Mouse (Mus musculus) hindbrain, embryonic 11.5 days (tissue): ENCODE data around the gene Ugt1a9. TPM values are rescaled to one million over a fixed set of nuclear protein-coding genes. Genes with fewer than 3 reads are reported as not detected.
"Not testable (repeated sequence)": the region's sequence is repeated elsewhere in the genome, so short reads cannot be mapped to it uniquely, and the experiment has no call there.

Source experiments
- ATAC-seq: fragments of 200-750 bp; cut with Nextera tagmentation; 2 replicates; pipeline ENCODE4 v1.8.0; 2017; ENCODE audit warnings: mild to moderate bottlenecking, moderate TSS enrichment, moderate library complexity; ENCODE audit not compliant: low FRiP score
- DNase-seq: peaks from one replicate; pipeline ENCODE4 v3.0.0-alpha.2; 2015; ENCODE audit warnings: low spot score
- H3K27ac ChIP-seq: fragments of 300-500 bp; sonication (generic); 2 replicates; pipeline ENCODE4 v1.5.1; 2014; ENCODE audit warnings: mild to moderate bottlenecking, low read depth, low read length
- H3K27me3 ChIP-seq: fragments of 300-500 bp; sonication (generic); 2 replicates; pipeline ENCODE4 v1.6.1; 2014; ENCODE audit warnings: mild to moderate bottlenecking, low read length, moderate library complexity, mixed read lengths; ENCODE audit not compliant: control insufficient read depth, insufficient read depth
- H3K36me3 ChIP-seq: fragments of 300-500 bp; sonication (generic); 2 replicates; pipeline ENCODE4 v1.6.1; 2014; ENCODE audit warnings: mild to moderate bottlenecking, low read length, moderate library complexity, mixed read lengths; ENCODE audit not compliant: control insufficient read depth, insufficient read depth
- H3K4me1 ChIP-seq: fragments of 300-500 bp; sonication (generic); replicated peaks from 2 replicates; pipeline ENCODE4 v1.6.1; 2014; ENCODE audit warnings: low read length, mixed read lengths; ENCODE audit not compliant: control insufficient read depth, insufficient read depth
- H3K4me2 ChIP-seq: fragments of 300-500 bp; sonication (generic); replicated peaks from 2 replicates; pipeline ENCODE4 v1.6.1; 2014; ENCODE audit warnings: mild to moderate bottlenecking, low read depth, low read length
- H3K4me3 ChIP-seq: fragments of 300-500 bp; sonication (generic); 2 replicates; pipeline ENCODE4 v1.5.1; 2014; ENCODE audit warnings: low read depth, low read length
- H3K9ac ChIP-seq: fragments of 300-500 bp; sonication (generic); 2 replicates; pipeline ENCODE4 v1.6.1; 2014; ENCODE audit warnings: low read depth, low read length
- H3K9me3 ChIP-seq: fragments of 300-500 bp; sonication (generic); 2 replicates; pipeline ENCODE4 v1.6.1; 2016; ENCODE audit warnings: low read length; ENCODE audit not compliant: control insufficient read depth
- WGBS: fragments of 180-500 bp; shearing (Covaris S2); extraction: QIAGEN DNeasy Blood & Tissue Kit; methylation state at CpG from one replicate; pipeline ENCODE4 v1.1.7; 2014; 5-methylcytosine and 5-hydroxymethylcytosine counted together
- polyA plus RNA-seq: library from polyadenylated mRNA; unstranded; fragments of >200 nt; fragmentation: Nextera tagmentation; extraction: Ambion mirVana; gene quantifications from 2 replicates; pipeline ENCODE4 v1.2.1, GENCODE M21; 2014

Gene Ugt1a9
- not detected in 2 replicates for polyA plus RNA-seq

DNA sequence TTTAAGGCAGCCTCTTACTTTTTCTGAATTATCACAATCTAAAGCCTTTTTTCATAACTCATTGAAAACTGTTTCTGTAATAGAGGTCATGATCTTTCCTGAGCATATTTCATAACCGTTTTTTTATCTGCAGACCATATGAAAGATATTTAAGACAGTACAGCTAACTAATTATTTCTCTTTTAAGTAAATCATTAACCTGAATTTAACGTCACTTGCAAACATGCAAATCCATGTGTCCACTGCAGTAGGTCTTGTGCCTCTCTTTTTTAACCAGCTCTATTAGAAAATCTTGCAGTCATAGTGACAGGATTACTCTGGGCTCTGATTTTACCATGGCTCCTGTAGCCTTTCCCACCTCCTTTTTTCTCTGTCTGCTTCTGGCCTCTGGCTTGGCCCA, at the start of gene Ugt1a9:
Gene Ugt1a9 (plus strand): TSS at position 306 of the 400 bp plus-strand sequence.
- WGBS, result 83% methylated on average over 2 of the region's 2 CpGs
- DNase-seq (no peak), ATAC-seq (no peak)
- no peaks in the 10 kb centered on the region for H3K27me3 ChIP-seq
- no peak within 1 kb of the TSS for H3K4me2 ChIP-seq
- no peak within 1 kb of the TSS for H3K9ac ChIP-seq
- H3K36me3 ChIP-seq, result no peaks in the 10 kb centered on the region
- H3K9me3 ChIP-seq, result no peaks in the 10 kb centered on the region
- H3K4me3 ChIP-seq, result no peak within 1 kb of the TSS
- H3K27ac ChIP-seq, result no peak within 1 kb of the TSS
- no peaks in the 10 kb centered on the region for H3K4me1 ChIP-seq

GRCm38 (mm10) chr1:88025244-88025643, 45.4 kb upstream of the Ugt1a9 start:
- not testable (repeated sequence) for ATAC-seq, H3K4me1 ChIP-seq, H3K27me3 ChIP-seq, H3K4me2 ChIP-seq, DNase-seq, H3K9me3 ChIP-seq, H3K9ac ChIP-seq, H3K27ac ChIP-seq, H3K4me3 ChIP-seq, H3K36me3 ChIP-seq
- 82% methylated on average over 3 of the region's 3 CpGs for WGBS

- not testable (repeated sequence) for H3K9ac ChIP-seq, H3K27me3 ChIP-seq, DNase-seq, ATAC-seq, H3K9me3 ChIP-seq, H3K36me3 ChIP-seq, H3K4me2 ChIP-seq, H3K4me1 ChIP-seq, H3K27ac ChIP-seq, H3K4me3 ChIP-seq
- WGBS, result 89% methylated on average over 1 of the region's 2 CpGs
These were observed 27.6 kb upstream of the Ugt1a9 start for GRCm38 (mm10) chr1:88043044-88043443.

GRCm38 (mm10) chr1:88044832-88045437, 25.7 kb upstream of the Ugt1a9 start:
- H3K27me3 ChIP-seq, H3K4me2 ChIP-seq, H3K27ac ChIP-seq, H3K36me3 ChIP-seq, ATAC-seq, DNase-seq, H3K4me3 ChIP-seq, H3K9me3 ChIP-seq, H3K4me1 ChIP-seq, H3K9ac ChIP-seq: not testable (repeated sequence)
- 83% methylated on average over 3 of the region's 5 CpGs for WGBS

GRCm38 (mm10) chr1:88047408-88047807, 23.2 kb upstream of the Ugt1a9 start:
- WGBS, result 73% methylated on average over 2 of the region's 2 CpGs

DNA sequence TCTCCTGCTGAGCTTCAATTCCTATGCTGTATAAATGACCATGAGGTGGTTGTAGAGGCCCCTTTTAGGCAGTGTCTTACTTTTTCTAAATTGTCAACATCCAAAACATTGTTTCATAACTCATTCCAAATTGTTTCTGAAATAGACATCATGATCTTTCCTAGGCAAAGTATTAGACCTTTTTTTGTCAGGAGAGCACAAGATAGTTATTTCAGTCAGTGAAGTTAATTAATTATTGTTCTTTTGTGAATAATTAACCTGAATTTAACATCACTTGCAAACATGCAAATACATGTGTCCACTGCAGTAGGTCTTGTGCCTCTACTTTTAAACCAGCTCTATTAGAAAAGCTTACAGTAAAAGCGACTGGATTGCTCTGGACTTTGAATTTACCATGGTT, 15.5 kb upstream of the Ugt1a9 start, which contains the start of gene Ugt1a10:
Gene Ugt1a10 (plus strand): TSS at position 301 of the 400 bp plus-strand sequence.
- Histone ChIP-seq H3K4me2 (no peak within 1 kb of the TSS), H3K27me3 (no peaks in the 10 kb centered on the region), H3K4me3 (no peak within 1 kb of the TSS), H3K4me1 (no peaks in the 10 kb centered on the region), H3K27ac (no peak within 1 kb of the TSS), H3K9me3 (no peaks in the 10 kb centered on the region), H3K9ac (no peak within 1 kb of the TSS), H3K36me3 (no peaks in the 10 kb centered on the region)
- no peak for DNase-seq
- no peak for ATAC-seq
- WGBS, result 85% methylated on average over 1 of the region's 1 CpGs

More at GRCm38 (mm10) chr1:88047408-88047807, 23.2 kb upstream of the Ugt1a9 start:
- H3K27me3 ChIP-seq, H3K9ac ChIP-seq, ATAC-seq, H3K4me1 ChIP-seq, H3K27ac ChIP-seq, H3K36me3 ChIP-seq, H3K4me2 ChIP-seq, DNase-seq, H3K9me3 ChIP-seq, H3K4me3 ChIP-seq: not testable (repeated sequence)

DNA sequence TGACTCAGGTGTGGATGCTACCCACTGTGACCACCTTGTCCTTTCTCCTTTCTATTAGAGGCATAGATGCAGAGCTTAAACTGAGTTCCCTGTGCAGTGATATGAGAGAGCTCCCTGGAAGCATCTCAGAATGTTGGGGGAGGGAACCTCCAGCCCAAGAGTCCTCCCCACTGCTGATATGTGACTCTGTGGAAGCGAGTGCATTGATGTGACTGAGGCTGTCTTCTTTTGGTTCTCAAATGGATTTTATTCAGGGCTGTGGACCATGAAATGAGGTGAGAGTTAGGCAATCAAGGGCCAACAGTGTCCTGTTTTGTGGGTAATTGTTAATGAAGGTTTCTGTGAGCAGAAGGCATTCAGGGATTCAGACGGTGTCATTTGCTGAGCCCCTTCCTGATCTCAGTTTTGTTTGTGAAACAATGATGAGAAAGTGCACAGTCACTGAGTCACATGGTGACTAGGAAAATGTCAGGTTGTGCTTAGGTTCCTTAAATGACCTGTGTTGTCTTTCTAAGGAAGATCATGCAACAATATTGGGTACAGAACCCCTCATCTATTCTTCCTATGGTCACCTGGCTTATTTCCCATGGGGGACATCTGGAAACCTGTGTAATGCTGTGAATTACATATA, 4.0 kb upstream of the Ugt1a9 start:
- H3K9me3 ChIP-seq, H3K4me2 ChIP-seq, H3K4me1 ChIP-seq, H3K27me3 ChIP-seq, ATAC-seq, H3K9ac ChIP-seq, H3K4me3 ChIP-seq, DNase-seq, H3K36me3 ChIP-seq, H3K27ac ChIP-seq: not testable (repeated sequence)
- 60% methylated on average over 1 of the region's 2 CpGs for WGBS

GRCm38 (mm10) chr1:88070902-88071301, 302 bp downstream of the Ugt1a9 start:
- Histone ChIP-seq H3K36me3 (no peaks in the 10 kb centered on the region), H3K4me1 (no peaks in the 10 kb centered on the region), H3K27me3 (no peaks in the 10 kb centered on the region), H3K27ac (no peak overlapping the region), H3K9me3 (no peaks in the 10 kb centered on the region), H3K9ac (no peak overlapping the region), H3K4me3 (no peak overlapping the region), H3K4me2 (no peak overlapping the region)
- DNase-seq, result no peak
- 86% methylated on average over 4 of the region's 4 CpGs for WGBS
- no peak for ATAC-seq

GRCm38 (mm10) chr1:88074471-88074870, 3.9 kb downstream of the Ugt1a9 start:
- Histone ChIP-seq H3K27ac (no peak overlapping the region), H3K4me3 (no peak overlapping the region), H3K27me3 (no peaks in the 10 kb centered on the region), H3K36me3 (no peaks in the 10 kb centered on the region), H3K4me2 (no peak overlapping the region), H3K4me1 (no peaks in the 10 kb centered on the region), H3K9ac (no peak overlapping the region), H3K9me3 (no peaks in the 10 kb centered on the region)
- 91% methylated on average over 2 of the region's 2 CpGs for WGBS
- ATAC-seq (no peak), DNase-seq (no peak)
